Mouse (Mus musculus): Measurements from ENCODE around the gene Ppp1r16b. TPM values are rescaled to one million over a fixed set of nuclear protein-coding genes. Genes with fewer than 3 reads are reported as not detected.

Gene Ppp1r16b
- polyA plus RNA-seq, 1 experiment from 2014 or later: 5.7 TPM

GRCm38 (mm10) chr2:158711929-158712751 is 46.9 kb downstream of the Ppp1r16b start:
- H3K4me1 ChIP-seq: peaks cover 4% of the 10 kb centered on the region; the same call in 1 of the 2 replicates
- H3K9me3 ChIP-seq (replicated peaks): no peaks in the 10 kb centered on the region
- no peaks in the 10 kb centered on the region for H3K27me3 ChIP-seq
- H3K9ac ChIP-seq: no peak overlapping the region
- ATAC-seq (ENCODE audit: insufficient number of reproducible peaks, low FRiP score, low TSS enrichment, low read depth): no peak
- 19% methylated on average over 12 of the region's 12 CpGs for WGBS
- no peaks in the 10 kb centered on the region for H3K36me3 ChIP-seq
- no peak overlapping the region for H3K27ac ChIP-seq (replicated peaks)
- no peak overlapping the region for H3K4me3 ChIP-seq (replicated peaks)
- no peak overlapping the region; the same call in 1 of the 2 replicates for H3K4me2 ChIP-seq (replicated peaks)

GRCm38 (mm10) chr2:158714826-158715225 is 49.6 kb downstream of the Ppp1r16b start:
- Histone ChIP-seq H3K36me3 (no peaks in the 10 kb centered on the region), H3K4me1 (peaks cover 4% of the 10 kb centered on the region; the same call in 1 of the 2 replicates), H3K4me3 (replicated peaks) (no peak overlapping the region), H3K27me3 (no peaks in the 10 kb centered on the region), H3K9me3 (replicated peaks) (no peaks in the 10 kb centered on the region), H3K4me2 (replicated peaks) (no peak overlapping the region), H3K9ac (no peak overlapping the region), H3K27ac (replicated peaks) (no peak overlapping the region)
- no peak for ATAC-seq (ENCODE audit: insufficient number of reproducible peaks, low FRiP score, low TSS enrichment, low read depth)
- 87% methylated on average over 6 of the region's 6 CpGs for WGBS

- Histone ChIP-seq H3K9ac (no peak overlapping the region), H3K4me2 (replicated peaks) (no peak overlapping the region), H3K4me1 (peaks cover 4% of the 10 kb centered on the region; the same call in 1 of the 2 replicates), H3K36me3 (no peaks in the 10 kb centered on the region), H3K27ac (replicated peaks) (no peak overlapping the region), H3K4me3 (replicated peaks) (no peak overlapping the region), H3K27me3 (no peaks in the 10 kb centered on the region), H3K9me3 (replicated peaks) (no peaks in the 10 kb centered on the region)
- no peak for ATAC-seq (ENCODE audit: insufficient number of reproducible peaks, low FRiP score, low TSS enrichment, low read depth)
- 21% methylated on average over 5 of the region's 5 CpGs for WGBS
These were observed 50.9 kb downstream of the Ppp1r16b start for GRCm38 (mm10) chr2:158716066-158716465.

GRCm38 (mm10) chr2:158717551-158718418 is 52.6 kb downstream of the Ppp1r16b start:
- no peak overlapping the region for H3K4me2 ChIP-seq (replicated peaks)
- no peaks in the 10 kb centered on the region for H3K27me3 ChIP-seq
- WGBS: 79% methylated on average over 5 of the region's 5 CpGs
- no peaks in the 10 kb centered on the region for H3K36me3 ChIP-seq
- H3K4me3 ChIP-seq (replicated peaks): no peak overlapping the region
- no peaks in the 10 kb centered on the region for H3K4me1 ChIP-seq
- H3K9me3 ChIP-seq (replicated peaks): no peaks in the 10 kb centered on the region
- no peak for ATAC-seq (ENCODE audit: insufficient number of reproducible peaks, low FRiP score, low TSS enrichment, low read depth)
- no peak overlapping the region for H3K27ac ChIP-seq (replicated peaks)
- H3K9ac ChIP-seq: no peak overlapping the region

- Histone ChIP-seq H3K4me1 (no peaks in the 10 kb centered on the region), H3K9me3 (replicated peaks) (no peaks in the 10 kb centered on the region), H3K27me3 (no peaks in the 10 kb centered on the region), H3K36me3 (no peaks in the 10 kb centered on the region), H3K4me2 (replicated peaks) (no peak overlapping the region), H3K9ac (no peak overlapping the region), H3K4me3 (replicated peaks) (no peak overlapping the region), H3K27ac (replicated peaks) (no peak overlapping the region)
- no peak for ATAC-seq (ENCODE audit: insufficient number of reproducible peaks, low FRiP score, low TSS enrichment, low read depth)
- 78% methylated on average over 12 of the region's 12 CpGs for WGBS
These were observed 53.8 kb downstream of the Ppp1r16b start for GRCm38 (mm10) chr2:158718816-158719549.

GRCm38 (mm10) chr2:158720715-158721370 is 55.6 kb downstream of the Ppp1r16b start:
- Histone ChIP-seq H3K9ac (no peak overlapping the region), H3K27ac (replicated peaks) (no peak overlapping the region), H3K9me3 (replicated peaks) (no peaks in the 10 kb centered on the region), H3K27me3 (no peaks in the 10 kb centered on the region), H3K4me3 (replicated peaks) (no peak overlapping the region), H3K4me1 (no peaks in the 10 kb centered on the region), H3K36me3 (no peaks in the 10 kb centered on the region), H3K4me2 (replicated peaks) (no peak overlapping the region)
- WGBS: 80% methylated on average over 16 of the region's 16 CpGs
- ATAC-seq (ENCODE audit: insufficient number of reproducible peaks, low FRiP score, low TSS enrichment, low read depth): no peak

GRCm38 (mm10) chr2:158721481-158721880 is 56.3 kb downstream of the Ppp1r16b start:
- H3K27me3 ChIP-seq: no peaks in the 10 kb centered on the region
- no peak for ATAC-seq (ENCODE audit: insufficient number of reproducible peaks, low FRiP score, low TSS enrichment, low read depth)
- 55% methylated on average over 3 of the region's 3 CpGs for WGBS

GRCm38 (mm10) chr2:158722135-158722534 is 56.9 kb downstream of the Ppp1r16b start:
- Histone ChIP-seq H3K27me3 (no peaks in the 10 kb centered on the region), H3K9me3 (replicated peaks) (no peaks in the 10 kb centered on the region), H3K36me3 (no peaks in the 10 kb centered on the region), H3K4me3 (replicated peaks) (no peak overlapping the region), H3K27ac (replicated peaks) (no peak overlapping the region), H3K4me2 (replicated peaks) (no peak overlapping the region), H3K4me1 (no peaks in the 10 kb centered on the region), H3K9ac (no peak overlapping the region)
- ATAC-seq (ENCODE audit: insufficient number of reproducible peaks, low FRiP score, low TSS enrichment, low read depth): no peak
- 67% methylated on average over 4 of the region's 4 CpGs for whole genome bisulfite sequencing

More at GRCm38 (mm10) chr2:158721481-158721880, 56.3 kb downstream of the Ppp1r16b start:
- no peak overlapping the region for H3K9ac ChIP-seq
- H3K4me3 ChIP-seq (replicated peaks): no peak overlapping the region
- no peak overlapping the region for H3K4me2 ChIP-seq (replicated peaks)
- H3K27ac ChIP-seq (replicated peaks): no peak overlapping the region
- no peaks in the 10 kb centered on the region for H3K9me3 ChIP-seq (replicated peaks)
- no peaks in the 10 kb centered on the region for H3K4me1 ChIP-seq
- H3K36me3 ChIP-seq: no peaks in the 10 kb centered on the region

GRCm38 (mm10) chr2:158722991-158723551 is 57.9 kb downstream of the Ppp1r16b start:
- H3K4me1 ChIP-seq: no peaks in the 10 kb centered on the region
- H3K4me2 ChIP-seq (replicated peaks): no peak overlapping the region
- ATAC-seq (ENCODE audit: insufficient number of reproducible peaks, low FRiP score, low TSS enrichment, low read depth): no peak
- H3K27me3 ChIP-seq: no peaks in the 10 kb centered on the region
- H3K27ac ChIP-seq (replicated peaks): no peak overlapping the region
- no peak overlapping the region for H3K9ac ChIP-seq
- H3K36me3 ChIP-seq: no peaks in the 10 kb centered on the region
- WGBS: 36% methylated on average over 6 of the region's 6 CpGs
- no peak overlapping the region for H3K4me3 ChIP-seq (replicated peaks)
- H3K9me3 ChIP-seq (replicated peaks): no peaks in the 10 kb centered on the region

GRCm38 (mm10) chr2:158723806-158724205 is 58.6 kb downstream of the Ppp1r16b start:
- Histone ChIP-seq H3K4me1 (no peaks in the 10 kb centered on the region), H3K9me3 (replicated peaks) (no peaks in the 10 kb centered on the region), H3K36me3 (no peaks in the 10 kb centered on the region), H3K9ac (no peak overlapping the region), H3K27ac (replicated peaks) (no peak overlapping the region), H3K4me3 (replicated peaks) (no peak overlapping the region), H3K4me2 (replicated peaks) (no peak overlapping the region), H3K27me3 (no peaks in the 10 kb centered on the region)
- 28% methylated on average over 6 of the region's 6 CpGs for WGBS
- no peak for ATAC-seq (ENCODE audit: insufficient number of reproducible peaks, low FRiP score, low TSS enrichment, low read depth)
